18 mouse cellular contexts compared by ENCODE assay signal in the genomic region with DNA sequence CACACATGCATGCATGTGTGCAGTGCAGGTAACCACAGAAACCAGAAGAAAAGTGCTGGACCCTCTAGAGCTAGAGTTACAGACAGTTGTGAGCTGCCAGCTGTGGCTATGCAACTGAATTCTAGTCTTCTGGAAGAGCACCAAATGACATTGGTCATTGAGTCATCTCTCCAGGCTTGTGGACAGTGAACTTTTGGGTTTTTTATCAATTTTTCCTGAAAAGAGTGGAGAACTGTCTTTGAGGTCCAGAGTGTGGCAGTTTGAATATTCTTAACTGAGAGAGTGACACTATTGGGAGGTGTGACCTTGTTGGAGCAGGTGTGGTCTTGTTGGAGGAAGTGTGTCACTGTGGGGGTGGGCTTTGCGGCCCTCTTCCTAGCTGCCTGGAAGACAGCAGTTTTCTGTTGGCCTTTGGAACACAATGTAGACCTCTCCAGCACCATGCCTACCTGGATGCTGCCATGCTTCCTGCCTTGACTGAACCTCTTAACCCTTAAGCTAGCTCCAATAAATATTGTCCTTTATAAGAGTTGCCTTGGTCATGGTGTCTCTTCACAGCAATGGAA. TPM values are rescaled to one million over a fixed set of nuclear protein-coding genes. Genes with fewer than 3 reads are reported as not detected.
DNase-seq lines count a peak whose midpoint lies in the region; ATAC-seq lines count a peak whose summit lies in the region.
"Had no signal": no experiment of that assay in that cellular context is flagged by ENCODE, and none has a peak within 500 bp of the region (broad histone marks: within the 10 kb centered on the region; RNA-seq: fewer than 3 reads in every experiment).

No protein-coding gene starts in this region.

- H3K27me3 ChIP-seq in heart, embryonic 16.5 days (ENCODE audit: control insufficient read depth, insufficient read depth, low read length): no peaks in the 10 kb centered on the region
- H3K27me3 ChIP-seq in midbrain, embryonic 10.5 days (ENCODE audit: low read depth, poor library complexity, severe bottlenecking): no peaks in the 10 kb centered on the region
- H3K27me3 ChIP-seq: embryonic facial prominence, embryonic 13.5 days; lung, embryonic 15.5 days had no signal

- H3K4me1 ChIP-seq in heart, embryonic 16.5 days (ENCODE audit: control insufficient read depth, insufficient read depth, low read length): peaks cover 16% of the 10 kb centered on the region
- H3K4me1 ChIP-seq in midbrain, embryonic 10.5 days: peaks cover 15% of the 10 kb centered on the region
- H3K4me1 ChIP-seq: lung, embryonic 15.5 days had no signal

- peak overlapping the region; percentile 29; the same call in 1 of the 2 replicates for H3K27ac ChIP-seq in heart, embryonic 16.5 days (ENCODE audit: low read length)
- no peak overlapping the region for H3K27ac ChIP-seq in midbrain, embryonic 10.5 days (replicated peaks)
- H3K27ac ChIP-seq: embryonic facial prominence, embryonic 13.5 days; lung, embryonic 15.5 days had no signal

- WGBS in heart, embryonic 16.5 days: 97% methylated on average over 1 of the region's 1 CpGs
- WGBS in midbrain, embryonic 10.5 days: 92% methylated on average over 1 of the region's 1 CpGs

- H3K4me2 ChIP-seq in heart, embryonic 16.5 days (ENCODE audit: low read depth, low read length): no peak overlapping the region
- H3K4me2 ChIP-seq: embryonic facial prominence, embryonic 13.5 days; lung, embryonic 15.5 days had no signal

- DNase-seq in heart, adult 8-10 months (ENCODE audit: low spot score): no peak
- peak; percentile 42 for DNase-seq in CD4-positive, CD25-positive, alpha-beta regulatory T cell, adult 2 months (ENCODE audit: low read depth, low spot score)
- DNase-seq in thymus, postnatal 14 days: peak; percentile 58
- DNase-seq in midbrain, embryonic 10.5 days (ENCODE audit: low spot score): no peak
- no peak for DNase-seq in adrenal gland, postnatal 25 days
- DNase-seq: adrenal gland, postnatal 14 days; cerebellum, adult 2 months; forebrain, postnatal 0 days; kidney, adult 2 months; kidney, postnatal 36 days; midbrain, embryonic 14.5 days; retina, postnatal 1 day had no signal

- H3K9me3 ChIP-seq in heart, embryonic 16.5 days (replicated peaks; ENCODE audit: control insufficient read depth, low read length): no peaks in the 10 kb centered on the region
- no peaks in the 10 kb centered on the region for H3K9me3 ChIP-seq in midbrain, embryonic 10.5 days (replicated peaks)
- H3K9me3 ChIP-seq: embryonic facial prominence, embryonic 13.5 days; G1E; lung, embryonic 15.5 days had no signal

- no peak for ATAC-seq in heart, embryonic 16.5 days (replicated peaks; ENCODE audit: extremely low read depth, insufficient read depth, low FRiP score)
- peak; percentile 6 for ATAC-seq in activated CD4-positive, CD25-positive, alpha-beta regulatory T cell, adult 4 months
- ATAC-seq: forebrain, postnatal 0 days; hindbrain, embryonic 16.5 days had no signal

- H3K4me3 ChIP-seq in heart, embryonic 16.5 days (ENCODE audit: low read length): no peak overlapping the region
- H3K4me3 ChIP-seq in midbrain, embryonic 10.5 days: no peak overlapping the region
- H3K4me3 ChIP-seq: embryonic facial prominence, embryonic 13.5 days; lung, embryonic 15.5 days had no signal

- 0 out of 2 replicates have a peak, but pooled peaks cover 3% of the 10 kb centered on the region for H3K36me3 ChIP-seq in heart, embryonic 16.5 days (ENCODE audit: control insufficient read depth, insufficient read depth)
- no peaks in the 10 kb centered on the region for H3K36me3 ChIP-seq in midbrain, embryonic 10.5 days
- H3K36me3 ChIP-seq: embryonic facial prominence, embryonic 13.5 days; lung, embryonic 15.5 days had no signal

- H3K9ac ChIP-seq in heart, embryonic 16.5 days (ENCODE audit: low read length): no peak overlapping the region
- H3K9ac ChIP-seq: embryonic facial prominence, embryonic 13.5 days; forebrain, postnatal 0 days; lung, embryonic 15.5 days had no signal

RNA-seq across cellular contexts. Expression of a gene that starts 11.0 kb away (rescaled TPM):
- 4.2 and 6.4 TPM in 2 replicates for polyA plus RNA-seq in heart, embryonic 16.5 days (2015; fragmentation: Nextera tagmentation; extraction: Ambion mirVana)
- 10 to 100 TPM; 10.8 to 11.6 (median 11.5) TPM for total RNA-seq in heart, adult 8-10 months (2022)
- 10 to 100 TPM; 52.8 to 55.5 TPM for polyA plus RNA-seq in activated CD4-positive, CD25-positive, alpha-beta regulatory T cell, adult 4 months (2017; shearing (Covaris generic))
- polyA plus RNA-seq in midbrain, embryonic 10.5 days (2016; fragmentation: Nextera tagmentation; extraction: Ambion mirVana): 0.56 and 0.57 TPM in 2 replicates
- 10.6 and 14.0 TPM in 2 replicates for total RNA-seq in adrenal gland, postnatal 25 days (2021)

RNA-seq across cellular contexts. Expression of a gene that starts 11.0 kb away (rescaled TPM):
- polyA plus RNA-seq in heart, embryonic 16.5 days (2015; fragmentation: Nextera tagmentation; extraction: Ambion mirVana): 8.2 and 12.3 TPM in 2 replicates
- 10 to 100 TPM in 2 of 4 experiments, 1 to 10 TPM in 2; 8.5 to 10.9 (median 9.5) TPM for total RNA-seq in heart, adult 8-10 months (2022)
- polyA plus RNA-seq in activated CD4-positive, CD25-positive, alpha-beta regulatory T cell, adult 4 months (2017; shearing (Covaris generic)): 100 to 1,000 TPM; 396 to 413 TPM
- 1.0 and 2.0 TPM in 2 replicates for polyA plus RNA-seq in midbrain, embryonic 10.5 days (2016; fragmentation: Nextera tagmentation; extraction: Ambion mirVana)
- total RNA-seq in adrenal gland, postnatal 25 days (2021): 8.8 and 11.8 TPM in 2 replicates

RNA-seq across cellular contexts. Expression of a gene that starts 38.9 kb away (rescaled TPM):
- polyA plus RNA-seq in heart, embryonic 16.5 days (2015; fragmentation: Nextera tagmentation; extraction: Ambion mirVana): 112 TPM in 2 replicates
- 10 to 100 TPM; 45.6 to 62.3 (median 52.4) TPM for total RNA-seq in heart, adult 8-10 months (2022)
- 10 to 100 TPM; 63.7 to 66.7 TPM for polyA plus RNA-seq in activated CD4-positive, CD25-positive, alpha-beta regulatory T cell, adult 4 months (2017; shearing (Covaris generic))
- 141 and 142 TPM in 2 replicates for polyA plus RNA-seq in midbrain, embryonic 10.5 days (2016; fragmentation: Nextera tagmentation; extraction: Ambion mirVana)
- total RNA-seq in adrenal gland, postnatal 25 days (2021): 70.7 and 72.0 TPM in 2 replicates

RNA-seq across cellular contexts. Expression of a gene that starts 42.1 kb away (rescaled TPM):
- polyA plus RNA-seq in heart, embryonic 16.5 days (2015; fragmentation: Nextera tagmentation; extraction: Ambion mirVana): 11.5 and 12.4 TPM in 2 replicates
- 1 to 10 TPM; 8.8 to 9.6 (median 9.2) TPM for total RNA-seq in heart, adult 8-10 months (2022)
- 1 to 10 TPM; 4.9 to 6.3 TPM for polyA plus RNA-seq in activated CD4-positive, CD25-positive, alpha-beta regulatory T cell, adult 4 months (2017; shearing (Covaris generic))
- 27.1 and 31.4 TPM in 2 replicates for polyA plus RNA-seq in midbrain, embryonic 10.5 days (2016; fragmentation: Nextera tagmentation; extraction: Ambion mirVana)
- total RNA-seq in adrenal gland, postnatal 25 days (2021): 23.3 and 26.5 TPM in 2 replicates

Comparison
In these comparisons a context has a peak if more than half of its experiments do, and no peak if none do; other contexts are left out.
1. DNase-seq: peak in CD4-positive, CD25-positive, alpha-beta regulatory T cell, adult 2 months (single experiment) and thymus, postnatal 14 days (single experiment); none in heart, adult 8-10 months (single experiment), midbrain, embryonic 10.5 days (single experiment) and adrenal gland, postnatal 25 days (single experiment).
2. RNA of a gene that starts 11.0 kb away (polyA plus RNA-seq): 396 to 413 TPM in activated CD4-positive, CD25-positive, alpha-beta regulatory T cell, adult 4 months; 8.2 to 12.3 TPM in heart, embryonic 16.5 days and 1.0 to 2.0 TPM in midbrain, embryonic 10.5 days; every median in the first group is over 10 times any median in the second.